Mouse (Mus musculus) urinary bladder, adult 18-20 months (tissue): Measurements from ENCODE around the gene Gm11114.

Experiments used
- DNase-seq, 2 experiments: peaks; one replicate each; pipeline ENCODE4 v3.0.0; 2022; ENCODE audit warnings: low spot score in 2 of 2, mixed read lengths in 2 of 2

Gm11114 gene

GRCm38 (mm10) chr9:85357154-85357860 lies 44.7 kb downstream of the Gm11114 start:
- no peak for DNase-seq
